Mouse (Mus musculus) A20 (cell line): ENCODE results near the gene Slc39a11.

Source experiments
- DNase-seq: peaks from one replicate; pipeline ENCODE4 v3.0.0-alpha.2; 2011; ENCODE audit warnings: low read depth, low spot score

Gene Slc39a11

GRCm38 (mm10) chr11:113468016-113468415 lies 181.9 kb downstream of the Slc39a11 start:
- no peak for DNase-seq

GRCm38 (mm10) chr11:113467313-113467811 lies 182.5 kb downstream of the Slc39a11 start:
- no peak for DNase-seq

DNA sequence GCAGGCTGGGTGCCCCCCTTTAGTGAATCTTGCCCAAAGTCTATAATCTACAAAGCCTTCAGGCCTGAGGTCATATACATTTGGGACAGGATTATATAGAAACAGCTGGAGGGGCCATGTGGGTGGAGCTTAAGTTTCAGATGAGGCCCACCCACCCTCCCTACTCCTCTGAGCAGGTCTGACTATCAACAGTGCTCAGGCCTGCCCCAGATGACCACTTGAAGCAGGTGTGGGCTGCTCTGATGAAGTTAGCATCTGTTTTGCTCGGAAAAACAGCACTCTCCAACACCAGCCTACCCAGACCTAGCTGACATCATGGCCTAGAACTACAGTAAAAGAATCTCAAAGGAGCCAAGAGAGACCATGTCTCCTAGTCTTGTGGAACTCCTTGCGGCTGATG lies 189.8 kb downstream of the Slc39a11 start:
- DNase-seq = no peak

- peak; percentile 39 for DNase-seq
These were observed 191.2 kb downstream of the Slc39a11 start for GRCm38 (mm10) chr11:113458582-113459210.

- no peak for DNase-seq
These were observed 196.9 kb downstream of the Slc39a11 start for GRCm38 (mm10) chr11:113452861-113453568.

DNA sequence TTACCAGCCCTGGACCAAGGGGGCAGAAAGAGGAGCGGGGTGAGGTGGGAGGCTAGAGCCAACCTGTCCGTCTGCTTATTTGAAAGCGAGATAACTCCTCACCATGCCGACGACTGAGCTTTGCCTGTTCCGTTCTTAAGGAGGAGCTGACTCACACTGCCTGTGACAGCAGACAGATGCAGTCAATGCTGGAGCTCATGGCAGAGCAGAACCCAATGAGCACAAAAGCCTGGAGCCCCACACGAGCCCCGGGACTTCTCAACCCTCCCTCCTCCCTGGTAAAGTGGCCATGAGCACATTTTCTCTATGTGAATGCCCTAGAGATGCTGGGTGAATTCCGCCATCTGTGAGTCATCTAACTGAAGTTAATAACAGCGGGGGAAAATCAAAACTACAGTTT lies 198.6 kb downstream of the Slc39a11 start:
- DNase-seq = no peak

GRCm38 (mm10) chr11:113450665-113451064 lies 199.2 kb downstream of the Slc39a11 start:
- DNase-seq = no peak

DNA sequence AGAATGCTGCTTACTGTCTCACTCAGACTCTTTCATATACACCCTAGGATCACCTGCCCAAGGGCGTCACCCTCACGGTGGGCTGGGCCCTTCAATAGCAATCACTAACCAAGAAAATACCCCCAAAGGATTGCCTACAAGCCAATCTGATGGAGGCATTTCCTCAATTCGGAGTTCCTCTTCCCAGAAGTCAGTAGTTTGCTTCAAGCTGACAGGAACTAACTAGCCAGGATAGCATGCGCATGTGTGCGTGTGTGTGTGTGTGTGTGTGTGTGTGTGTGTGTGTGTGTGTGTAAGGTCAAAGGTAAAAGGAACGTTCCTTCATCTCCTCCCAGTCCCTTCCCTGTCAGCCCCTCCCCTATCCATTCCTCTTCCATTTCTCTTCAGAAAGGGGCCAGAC lies 199.9 kb downstream of the Slc39a11 start:
- DNase-seq = no peak

DNA sequence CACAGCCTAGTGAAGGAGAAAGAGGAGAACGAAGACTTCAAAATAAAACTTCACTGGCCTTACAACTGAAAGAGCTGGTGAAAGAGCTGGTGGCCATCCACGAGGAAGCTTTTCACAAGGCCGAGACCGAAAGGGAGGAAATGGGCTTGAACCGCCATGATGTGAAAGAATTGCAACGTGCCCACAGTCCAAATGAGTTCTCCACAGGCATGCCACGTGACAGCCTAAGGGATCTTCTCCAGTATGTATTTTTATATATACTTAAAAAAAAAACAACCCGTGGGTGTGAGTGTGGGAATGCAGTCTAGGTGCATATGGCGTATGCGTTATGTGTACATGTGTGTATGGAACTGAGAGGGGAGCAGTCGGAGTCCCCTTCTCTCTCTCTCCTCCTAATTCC lies 207.8 kb downstream of the Slc39a11 start:
- no peak for DNase-seq

GRCm38 (mm10) chr11:113439328-113440030 lies 210.4 kb downstream of the Slc39a11 start:
- DNase-seq = no peak

- no peak for DNase-seq
These were observed 211.0 kb downstream of the Slc39a11 start for GRCm38 (mm10) chr11:113438915-113439314.

- DNase-seq = no peak
These were observed 212.5 kb downstream of the Slc39a11 start for GRCm38 (mm10) chr11:113437357-113437756.

DNA sequence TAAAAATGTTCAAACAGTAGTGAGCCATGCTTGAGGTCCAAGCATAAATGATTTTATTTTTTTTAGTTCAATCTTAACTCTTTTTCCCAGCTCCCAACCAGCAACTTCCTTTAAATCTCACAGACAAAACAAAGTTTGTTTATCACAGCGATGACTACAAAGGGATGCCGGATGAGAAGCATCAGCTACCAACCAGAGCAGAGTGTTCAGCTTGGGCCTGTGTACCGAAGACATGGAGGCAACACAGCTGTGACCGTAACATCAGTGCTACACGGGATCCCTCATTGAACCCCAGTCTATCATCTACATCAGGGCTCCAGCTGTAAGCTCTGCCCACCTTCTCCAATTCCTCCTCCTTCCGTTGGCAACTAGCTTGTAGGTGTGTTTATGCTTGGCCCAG lies 213.6 kb downstream of the Slc39a11 start:
- DNase-seq = no peak

GRCm38 (mm10) chr11:113435696-113436095 lies 214.2 kb downstream of the Slc39a11 start:
- no peak for DNase-seq

DNA sequence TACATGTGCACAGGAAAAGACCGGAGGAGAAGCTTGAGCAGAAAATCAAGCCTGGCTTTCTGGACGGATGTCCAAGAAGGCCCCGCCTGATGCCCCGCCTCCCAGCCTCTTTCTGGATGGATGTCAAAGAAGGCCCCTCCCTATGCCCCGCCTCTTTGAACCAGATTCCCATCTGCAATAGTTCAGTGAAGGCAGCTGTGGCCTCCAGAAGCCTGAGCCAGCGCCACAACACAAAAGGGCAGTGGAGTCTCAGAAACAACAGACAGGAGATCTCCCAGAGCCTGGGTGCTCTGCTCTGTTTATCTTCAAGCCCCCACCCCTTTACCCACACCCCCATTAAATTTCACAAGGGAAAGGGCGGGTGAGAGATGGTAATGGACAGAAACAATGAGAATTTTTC lies 218.7 kb downstream of the Slc39a11 start:
- no peak for DNase-seq

GRCm38 (mm10) chr11:113425882-113426281 lies 224.0 kb downstream of the Slc39a11 start:
- DNase-seq = no peak

DNA sequence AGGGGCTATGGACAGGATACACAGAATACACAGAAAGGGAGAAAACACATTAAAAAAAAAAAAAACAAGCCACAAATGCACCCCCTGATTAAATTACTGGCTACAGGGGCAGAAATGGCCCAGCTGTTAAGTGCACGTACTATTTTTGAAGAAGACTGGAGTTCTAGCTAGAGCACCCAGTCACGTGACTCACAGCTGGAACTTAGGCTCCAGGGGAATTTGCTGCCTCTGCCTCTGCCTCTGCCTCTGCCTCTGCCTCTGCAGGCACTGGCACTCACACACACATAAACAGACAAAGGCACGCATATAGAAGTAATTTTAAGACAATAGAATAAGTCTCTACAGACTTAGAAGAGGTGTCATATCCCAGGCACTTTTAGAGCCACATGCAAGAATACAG lies 224.4 kb downstream of the Slc39a11 start:
- no peak for DNase-seq

DNA sequence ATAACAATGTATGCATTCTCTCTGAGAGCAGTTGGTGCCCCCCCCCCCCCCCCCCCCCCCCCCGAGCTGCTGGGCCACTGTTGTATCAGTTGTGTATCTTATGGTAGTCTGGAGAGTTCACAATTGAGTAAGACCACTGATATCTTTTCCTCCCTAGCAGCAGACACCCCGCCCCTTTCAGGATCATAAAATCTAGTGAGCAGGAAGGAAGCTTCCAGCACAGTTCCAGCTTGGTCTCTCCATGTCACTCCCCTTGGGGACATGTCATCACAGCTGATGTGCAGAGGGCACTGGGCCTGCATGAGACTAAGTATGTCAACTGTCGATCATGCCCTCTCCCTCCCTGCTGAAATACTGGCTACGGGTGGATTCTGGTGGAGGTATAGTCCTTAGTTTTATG lies 225.1 kb downstream of the Slc39a11 start:
- DNase-seq = no peak

GRCm38 (mm10) chr11:113422598-113422997 lies 227.3 kb downstream of the Slc39a11 start:
- no peak for DNase-seq

- no peak for DNase-seq
These were observed 230.8 kb downstream of the Slc39a11 start for GRCm38 (mm10) chr11:113418921-113419655.

DNA sequence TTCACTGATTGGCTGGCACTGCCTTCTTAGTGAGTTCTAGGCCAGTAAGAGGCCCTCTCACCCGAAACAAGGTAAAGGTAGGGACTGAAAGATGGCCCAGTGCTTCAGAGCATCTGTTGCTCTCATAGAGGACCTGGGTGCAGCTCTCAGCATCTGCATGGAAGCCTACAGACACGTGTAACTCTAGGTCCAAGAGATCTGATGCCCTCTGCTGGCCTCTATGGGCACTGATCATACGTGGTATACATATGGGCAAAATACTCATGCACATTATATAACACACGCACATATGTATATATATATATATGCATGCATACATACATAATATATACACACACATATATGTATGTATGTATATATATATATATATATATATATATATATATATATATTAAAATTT lies 231.9 kb downstream of the Slc39a11 start:
- DNase-seq = peak; percentile 29

- peak; percentile 39 for DNase-seq
These were observed 237.3 kb downstream of the Slc39a11 start for GRCm38 (mm10) chr11:113412545-113412944.
